Mouse (Mus musculus) thymus, adult 2 months (tissue): Measurements from ENCODE around the gene P3h1.

Source experiments
- CTCF ChIP-seq: fragments of 200-500 bp; IDR thresholded peaks from 2 replicates; pipeline ENCODE4 v1.5.1; 2012; ENCODE audit warnings: mild to moderate bottlenecking, control low read depth, low read length, moderate library complexity, borderline replicate concordance; ENCODE audit not compliant: control insufficient read depth, poor library complexity, insufficient read depth; ENCODE audit errors: extremely low read depth
- POLR2A ChIP-seq: fragments of 200-500 bp; IDR thresholded peaks from 2 replicates; pipeline ENCODE4 v1.6.1; 2012; ENCODE audit warnings: mild to moderate bottlenecking, low read length, control low read depth, moderate library complexity; ENCODE audit not compliant: control insufficient read depth, poor library complexity, insufficient read depth; ENCODE audit errors: extremely low read depth

GRCm38 (mm10) chr4:119238661-119239060 lies 5.9 kb downstream of the P3h1 start:
- TF ChIP-seq CTCF: no peak
- no peak for TF ChIP-seq POLR2A
